Mouse (Mus musculus): ENCODE measurements around the gene Opalin.

Opalin gene

GRCm38 (mm10) chr19:41076906-41077305 is at the start of gene Opalin:
Opalin (minus strand) TSS chr19:41077113.
- DNase-seq (ENCODE audit: low spot score): no peak

GRCm38 (mm10) chr19:41123009-41123408 is 46.1 kb upstream of the Opalin start:
- no peak for DNase-seq (ENCODE audit: low spot score)

- DNase-seq (ENCODE audit: low spot score): no peak
These were observed 43.0 kb upstream of the Opalin start for GRCm38 (mm10) chr19:41119924-41120323.

GRCm38 (mm10) chr19:41118346-41118745 is 41.4 kb upstream of the Opalin start:
- DNase-seq (ENCODE audit: low spot score): no peak

- DNase-seq (ENCODE audit: low spot score): no peak
These were observed 40.4 kb upstream of the Opalin start for GRCm38 (mm10) chr19:41117334-41117733.

GRCm38 (mm10) chr19:41114611-41115010 is 37.7 kb upstream of the Opalin start:
- no peak for DNase-seq (ENCODE audit: low spot score)

- no peak for DNase-seq (ENCODE audit: low spot score)
These were observed 37.1 kb upstream of the Opalin start for GRCm38 (mm10) chr19:41113911-41114531.

- no peak for DNase-seq (ENCODE audit: low spot score)
These were observed 35.7 kb upstream of the Opalin start for GRCm38 (mm10) chr19:41112609-41113008.

- DNase-seq (ENCODE audit: low spot score): no peak
These were observed 33.1 kb upstream of the Opalin start for GRCm38 (mm10) chr19:41109991-41110390.

GRCm38 (mm10) chr19:41109496-41109895 is 32.6 kb upstream of the Opalin start:
- DNase-seq (ENCODE audit: low spot score): no peak

GRCm38 (mm10) chr19:41108666-41109065 is 31.8 kb upstream of the Opalin start:
- no peak for DNase-seq (ENCODE audit: low spot score)

GRCm38 (mm10) chr19:41107530-41107929 is 30.6 kb upstream of the Opalin start:
- DNase-seq (ENCODE audit: low spot score): no peak

- no peak for DNase-seq (ENCODE audit: low spot score)
These were observed 28.0 kb upstream of the Opalin start for GRCm38 (mm10) chr19:41104922-41105321.

GRCm38 (mm10) chr19:41101390-41101789 is 24.5 kb upstream of the Opalin start:
- no peak for DNase-seq (ENCODE audit: low spot score)

- DNase-seq (ENCODE audit: low spot score): no peak
These were observed 23.9 kb upstream of the Opalin start for GRCm38 (mm10) chr19:41100863-41101262.

GRCm38 (mm10) chr19:41097038-41097437 is 20.1 kb upstream of the Opalin start:
- no peak for DNase-seq (ENCODE audit: low spot score)

- no peak for DNase-seq (ENCODE audit: low spot score)
These were observed 15.0 kb upstream of the Opalin start for GRCm38 (mm10) chr19:41091901-41092300.

- DNase-seq (ENCODE audit: low spot score): no peak
These were observed 12.9 kb upstream of the Opalin start for GRCm38 (mm10) chr19:41089833-41090232.

GRCm38 (mm10) chr19:41088491-41088890 is 11.6 kb upstream of the Opalin start:
- DNase-seq (ENCODE audit: low spot score): no peak

- no peak for DNase-seq (ENCODE audit: low spot score)
These were observed 11.0 kb upstream of the Opalin start for GRCm38 (mm10) chr19:41087901-41088300.

GRCm38 (mm10) chr19:41086700-41087099 is 9.8 kb upstream of the Opalin start:
- DNase-seq (ENCODE audit: low spot score): peak; percentile 19

GRCm38 (mm10) chr19:41086289-41086688 is 9.4 kb upstream of the Opalin start:
- no peak for DNase-seq (ENCODE audit: low spot score)

- DNase-seq (ENCODE audit: low spot score): no peak
These were observed 6.7 kb upstream of the Opalin start for GRCm38 (mm10) chr19:41083646-41084045.

- no peak for DNase-seq (ENCODE audit: low spot score)
These were observed 4.7 kb upstream of the Opalin start for GRCm38 (mm10) chr19:41081589-41081988.

All from spleen, adult 12 weeks (tissue).